Mouse (Mus musculus): ENCODE results near the gene Pip4p1. TPM values are rescaled to one million over a fixed set of nuclear protein-coding genes. Genes with fewer than 3 reads are reported as not detected.

Gene Pip4p1
- polyA plus RNA-seq (2017; shearing (Covaris generic)): 138 TPM

GRCm38 (mm10) chr14:50930754-50931492 is at the start of gene Pip4p1, which contains the start of gene Pnp:
Pip4p1 (minus strand) TSS chr14:50930856.
Pnp (plus strand) TSS chr14:50931082.

GRCm38 (mm10) chr14:50955942-50956508 is 25.4 kb upstream of the Pip4p1 start, which contains the start of gene Pnp2:
Pnp2 (plus strand) TSS chr14:50955992.

GRCm38 (mm10) chr14:50943932-50944667 is 13.4 kb upstream of the Pip4p1 start, which contains the start of gene Gm49342:
Gm49342 (plus strand) TSS chr14:50944517.

GRCm38 (mm10) chr14:50924281-50925064 is 6.2 kb downstream of the Pip4p1 start, which contains the start of the genes Osgep and Apex1:
Osgep (minus strand) TSS chr14:50924893.
Apex1 (plus strand) TSS chr14:50924968.

GRCm38 (mm10) chr14:50897374-50897765 is 33.3 kb downstream of the Pip4p1 start, which contains the start of gene Klhl33:
Klhl33 (minus strand) TSS chr14:50897507.

Other genes starting within 250 kb of the Pip4p1 start
- not detected for gene Olfr747, start 237.7 kb downstream of the Pip4p1 start, polyA plus RNA-seq (2017; shearing (Covaris generic))
- gene Olfr748, start 223.5 kb downstream of the Pip4p1 start, polyA plus RNA-seq (2017; shearing (Covaris generic)): not detected
- gene Olfr749, start 185.8 kb downstream of the Pip4p1 start, polyA plus RNA-seq (2017; shearing (Covaris generic)): not detected
- gene Ttc5, start 145.3 kb downstream of the Pip4p1 start, polyA plus RNA-seq (2017; shearing (Covaris generic)): 65.3 TPM
- not detected for gene Ccnb1ip1, start 123.1 kb downstream of the Pip4p1 start, polyA plus RNA-seq (2017; shearing (Covaris generic))
- gene Parp2, start 123.0 kb downstream of the Pip4p1 start, polyA plus RNA-seq (2017; shearing (Covaris generic)): 62.2 TPM
- gene Tep1, start 60.3 kb downstream of the Pip4p1 start, polyA plus RNA-seq (2017; shearing (Covaris generic)): 14.5 TPM
- 0.41 TPM for gene Klhl33, start 33.3 kb downstream of the Pip4p1 start, polyA plus RNA-seq (2017; shearing (Covaris generic))
- gene Osgep, start 6.0 kb downstream of the Pip4p1 start, polyA plus RNA-seq (2017; shearing (Covaris generic)): 83.6 TPM
- gene Apex1, start 5.9 kb downstream of the Pip4p1 start, polyA plus RNA-seq (2017; shearing (Covaris generic)): 33.1 TPM
- 40.7 TPM for gene Pnp, start 226 bp upstream of the Pip4p1 start, polyA plus RNA-seq (2017; shearing (Covaris generic))
- not detected for gene Gm49342, start 13.7 kb upstream of the Pip4p1 start, polyA plus RNA-seq (2017; shearing (Covaris generic))
- not detected for gene Pnp2, start 25.1 kb upstream of the Pip4p1 start, polyA plus RNA-seq (2017; shearing (Covaris generic))
- gene Rnase10, start 76.9 kb upstream of the Pip4p1 start, polyA plus RNA-seq (2017; shearing (Covaris generic)): not detected
- 0.32 TPM for gene Rnase9, start 111.0 kb upstream of the Pip4p1 start, polyA plus RNA-seq (2017; shearing (Covaris generic))
- not detected for gene Rnase11, start 119.3 kb upstream of the Pip4p1 start, polyA plus RNA-seq (2017; shearing (Covaris generic))
- not detected for gene Rnase12, start 126.8 kb upstream of the Pip4p1 start, polyA plus RNA-seq (2017; shearing (Covaris generic))
- gene Olfr750, start 143.6 kb upstream of the Pip4p1 start, polyA plus RNA-seq (2017; shearing (Covaris generic)): not detected
- gene Rnase4, start 160.2 kb upstream of the Pip4p1 start, polyA plus RNA-seq (2017; shearing (Covaris generic)): 8.5 TPM
- gene Ang, start 160.3 kb upstream of the Pip4p1 start, polyA plus RNA-seq (2017; shearing (Covaris generic)): 3.5 TPM
- gene Eddm3b, start 183.6 kb upstream of the Pip4p1 start, polyA plus RNA-seq (2017; shearing (Covaris generic)): not detected
- not detected for gene Rnase6, start 193.1 kb upstream of the Pip4p1 start, polyA plus RNA-seq (2017; shearing (Covaris generic))
- not detected for gene Rnase1, start 215.9 kb upstream of the Pip4p1 start, polyA plus RNA-seq (2017; shearing (Covaris generic))
- gene Rnase2b, start 231.4 kb upstream of the Pip4p1 start, polyA plus RNA-seq (2017; shearing (Covaris generic)): not detected

Measured in effector memory CD4-positive, alpha-beta T cell, adult 7 months (primary cell).